Mouse (Mus musculus) kidney, adult 2 months (tissue): Measurements from ENCODE around the gene Prrt2.

Experiments used
- CTCF ChIP-seq: fragments of 200-500 bp; conservative IDR thresholded peaks from 2 replicates; pipeline ENCODE4 v1.5.1; 2011; ENCODE audit warnings: low read depth, mild to moderate bottlenecking, control low read depth, low read length, moderate library complexity, mixed read lengths; ENCODE audit not compliant: insufficient read depth, insufficient read length
- POLR2A ChIP-seq: fragments of 200-500 bp; IDR thresholded peaks from one replicate; pipeline ENCODE4 v1.6.1; 2011; ENCODE audit warnings: low read depth, low read length, control low read depth

DNA sequence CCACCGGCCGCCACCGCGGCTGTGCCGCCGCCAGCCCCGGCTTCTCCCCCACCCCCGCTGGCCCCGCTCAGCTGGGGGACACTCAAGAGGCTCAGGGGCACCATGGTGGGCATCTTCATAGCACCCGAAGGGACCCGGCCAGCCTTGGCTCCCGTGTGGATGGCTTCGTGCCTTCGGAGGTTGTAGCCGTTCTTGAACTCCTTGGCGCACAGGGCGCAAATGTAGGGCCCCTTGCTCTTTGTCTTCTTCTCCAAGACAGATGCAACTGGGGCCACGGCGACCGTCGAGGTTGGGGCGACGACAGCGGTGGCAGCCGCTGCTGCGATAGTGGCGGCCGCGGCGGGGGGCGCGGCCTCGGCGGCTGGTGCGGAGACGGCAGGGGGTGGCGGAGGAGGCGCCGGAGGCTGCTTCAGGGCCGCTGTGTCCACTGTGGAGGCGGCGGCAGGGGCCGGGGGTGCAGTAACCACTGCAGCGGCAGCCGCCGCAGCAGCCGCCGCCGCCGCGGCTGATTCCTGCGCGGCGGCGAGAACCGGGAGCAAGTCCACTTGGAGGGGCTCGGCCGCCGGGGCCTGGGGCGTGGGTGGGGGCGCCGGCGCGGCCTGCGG lies 4.6 kb upstream of the Prrt2 start:
- TF ChIP-seq CTCF (no peak), POLR2A (no peak)
